Mouse (Mus musculus) yolk sac, embryonic 10.5 days (tissue): Measurements from ENCODE around the gene Scn10a.

ENCODE experiments used
- DNase-seq: peaks from one replicate; pipeline ENCODE4 v3.0.0-alpha.2; 2017; ENCODE audit warnings: low spot score

Scn10a gene

DNA sequence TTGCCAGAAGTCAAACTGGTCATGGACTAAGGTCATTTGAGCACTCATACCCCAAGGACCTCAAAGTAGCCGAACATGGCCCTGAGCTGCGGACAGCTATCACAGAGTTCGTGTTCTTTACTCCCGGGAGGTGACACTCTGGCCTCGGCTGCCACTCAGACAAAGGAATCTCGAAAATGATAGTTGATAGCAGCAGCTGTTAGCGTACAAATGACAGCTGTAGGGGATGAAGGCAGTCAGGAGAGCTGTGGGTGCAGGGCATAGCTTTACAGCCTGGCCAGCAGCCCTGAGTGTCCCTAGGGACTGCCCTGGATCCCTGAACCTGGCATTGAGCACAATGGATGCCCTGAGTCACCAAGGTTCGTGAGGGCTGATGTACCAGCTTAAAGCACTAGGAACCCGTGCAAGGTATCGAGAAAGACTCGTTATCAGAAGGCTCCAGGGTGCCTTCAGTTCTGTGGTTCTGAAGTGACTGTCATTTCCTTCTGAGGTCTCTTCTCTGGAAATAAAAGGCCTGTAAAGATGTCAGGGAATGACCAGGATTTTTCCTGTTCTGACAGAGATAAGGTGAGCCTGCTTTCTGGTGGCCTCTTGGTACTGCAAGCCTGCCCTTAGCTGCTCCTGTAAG lies 84.8 kb downstream of the Scn10a start:
- no peak for DNase-seq

- DNase-seq: no peak
Measured at GRCm38 (mm10) chr9:119633475-119633874, 85.6 kb downstream of the Scn10a start.

DNA sequence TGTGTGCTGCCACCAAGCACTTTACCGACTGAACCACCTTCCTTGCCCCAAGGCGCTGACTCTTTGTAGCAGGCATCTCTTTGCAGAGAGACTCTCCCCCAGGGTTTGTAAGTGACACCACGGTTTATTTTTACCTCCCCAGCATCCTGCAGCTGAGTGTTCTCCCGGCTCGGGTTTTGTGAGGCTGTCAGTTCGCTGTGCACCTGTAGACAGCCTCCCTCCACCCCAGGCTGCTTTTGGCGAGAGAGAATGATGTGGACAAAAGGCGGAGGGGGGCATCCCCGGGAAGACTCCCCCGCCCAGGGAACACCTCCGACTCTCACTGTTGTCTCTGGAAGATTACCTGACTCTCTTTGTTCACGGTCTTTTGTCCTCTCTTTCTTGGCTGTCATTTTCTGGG lies 86.3 kb downstream of the Scn10a start:
- DNase-seq: no peak

GRCm38 (mm10) chr9:119631899-119632533 lies 87.1 kb downstream of the Scn10a start:
- no peak for DNase-seq

DNA sequence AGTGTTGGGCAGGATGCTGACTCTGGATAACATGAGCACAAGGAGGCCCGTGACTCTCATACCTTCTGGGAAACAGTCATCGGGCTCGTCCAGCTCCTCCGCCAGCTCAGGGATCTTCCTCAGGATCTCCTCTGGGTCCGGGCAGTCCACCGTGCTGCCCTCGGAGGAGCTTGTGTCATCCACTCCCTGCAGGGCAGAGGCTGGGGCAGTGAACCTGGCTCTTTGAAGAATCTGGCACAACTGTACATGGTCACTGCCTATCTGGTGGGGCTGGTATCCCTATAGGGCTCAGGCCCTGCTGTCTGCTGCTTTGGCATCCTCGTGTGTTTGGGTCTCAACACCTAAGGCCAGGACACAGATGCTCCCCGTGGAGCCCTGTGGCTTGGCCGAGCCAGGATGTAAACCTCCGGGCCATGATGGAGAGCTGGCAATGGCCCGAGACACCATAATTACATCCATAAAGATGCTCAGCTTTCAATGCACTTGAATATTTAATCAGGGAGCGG lies 87.7 kb downstream of the Scn10a start:
- no peak for DNase-seq

DNA sequence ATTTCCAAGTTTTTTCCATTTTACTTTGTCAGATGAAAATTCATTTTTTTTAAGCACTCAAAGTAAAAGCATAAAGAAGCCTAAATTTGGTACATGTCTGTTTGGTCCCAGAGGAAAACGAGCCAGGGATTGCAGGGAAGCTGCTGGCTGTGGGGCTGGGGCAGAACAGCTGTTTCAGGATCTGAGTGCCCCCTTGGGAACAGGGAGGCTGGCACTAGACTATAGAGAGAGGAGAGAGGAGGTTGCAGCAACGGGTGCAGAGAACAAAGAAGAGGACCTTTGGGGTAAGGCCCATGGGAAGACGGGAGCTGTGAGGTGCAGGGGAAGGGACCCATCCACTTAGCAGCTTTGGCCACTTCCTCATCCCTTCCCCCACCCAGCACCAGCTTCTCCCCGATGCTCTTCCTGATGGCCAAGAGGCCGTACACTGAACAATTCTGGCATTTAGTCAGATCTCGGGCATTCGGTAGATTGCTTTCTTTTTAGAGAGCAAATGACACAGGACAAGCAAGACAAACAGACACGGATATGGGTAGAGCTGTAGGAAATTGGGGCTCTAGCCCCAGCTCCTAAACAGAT lies 90.3 kb downstream of the Scn10a start:
- no peak for DNase-seq

- DNase-seq: no peak
Measured at GRCm38 (mm10) chr9:119627227-119627626, 91.9 kb downstream of the Scn10a start.

DNA sequence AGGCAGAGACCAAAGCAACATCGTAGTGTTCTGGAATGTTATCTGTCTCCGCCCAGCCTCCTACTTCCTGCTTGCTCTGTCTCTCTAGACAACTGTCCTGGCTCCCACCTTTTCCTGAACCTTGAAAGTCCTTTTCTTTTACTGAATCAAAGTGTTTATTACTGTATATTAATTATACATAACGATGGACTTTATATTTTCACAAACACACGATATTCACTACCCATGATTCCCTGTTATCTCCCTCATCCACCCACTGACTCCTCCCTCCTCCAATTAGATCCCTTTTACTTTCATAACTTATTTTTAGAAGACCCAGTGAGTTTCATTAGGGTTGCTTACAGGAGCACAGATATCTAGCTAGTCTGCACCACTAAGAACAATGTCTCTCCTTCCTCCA lies 95.0 kb downstream of the Scn10a start:
- no peak for DNase-seq

GRCm38 (mm10) chr9:119614798-119615197 lies 104.3 kb downstream of the Scn10a start:
- DNase-seq: no peak

- DNase-seq: no peak
Measured at GRCm38 (mm10) chr9:119610563-119611166, 108.5 kb downstream of the Scn10a start.

- no peak for DNase-seq
Measured at GRCm38 (mm10) chr9:119606906-119607305, 112.2 kb downstream of the Scn10a start.

GRCm38 (mm10) chr9:119604607-119605006 lies 114.5 kb downstream of the Scn10a start:
- no peak for DNase-seq

GRCm38 (mm10) chr9:119598501-119598900 lies 120.6 kb downstream of the Scn10a start:
- DNase-seq: no peak

DNA sequence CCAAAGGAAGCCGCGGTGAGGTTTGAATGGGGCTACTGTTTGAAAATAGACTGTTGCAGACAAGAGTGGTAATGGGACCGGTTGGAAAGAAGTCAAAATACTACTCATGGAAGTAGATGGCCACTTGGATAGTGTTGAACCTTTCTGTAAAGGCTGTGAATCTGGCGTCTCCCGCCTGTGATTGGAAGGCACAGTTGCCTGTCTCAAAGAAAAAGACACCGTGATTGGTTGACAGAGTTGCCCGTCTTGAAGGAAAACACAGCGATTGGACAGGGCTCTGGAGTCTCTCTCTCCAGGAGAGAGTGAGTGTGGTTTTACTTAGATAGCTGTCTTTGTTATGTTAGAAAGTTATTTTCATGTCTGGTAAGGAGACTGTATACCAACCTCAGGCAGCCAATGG lies 121.8 kb downstream of the Scn10a start:
- DNase-seq: no peak

DNA sequence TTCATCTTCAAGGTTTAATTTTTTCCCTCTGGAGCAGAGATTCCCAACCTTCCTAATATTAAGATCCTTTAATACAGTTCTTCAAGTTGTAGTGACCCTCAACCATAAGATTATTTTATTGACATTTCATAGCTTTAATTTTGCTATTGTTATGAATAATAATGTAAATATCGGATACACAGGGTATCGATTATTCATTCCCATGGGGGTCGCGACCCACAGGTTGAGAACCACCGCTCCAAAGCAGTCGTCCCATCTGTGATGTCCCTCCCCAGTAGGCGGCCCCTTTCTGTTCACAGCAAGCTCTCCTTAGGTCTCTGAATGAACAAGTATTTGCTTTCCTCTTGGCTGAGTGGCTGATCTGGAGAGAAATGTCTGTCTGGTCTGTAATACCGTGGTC lies 129.5 kb downstream of the Scn10a start:
- no peak for DNase-seq

DNA sequence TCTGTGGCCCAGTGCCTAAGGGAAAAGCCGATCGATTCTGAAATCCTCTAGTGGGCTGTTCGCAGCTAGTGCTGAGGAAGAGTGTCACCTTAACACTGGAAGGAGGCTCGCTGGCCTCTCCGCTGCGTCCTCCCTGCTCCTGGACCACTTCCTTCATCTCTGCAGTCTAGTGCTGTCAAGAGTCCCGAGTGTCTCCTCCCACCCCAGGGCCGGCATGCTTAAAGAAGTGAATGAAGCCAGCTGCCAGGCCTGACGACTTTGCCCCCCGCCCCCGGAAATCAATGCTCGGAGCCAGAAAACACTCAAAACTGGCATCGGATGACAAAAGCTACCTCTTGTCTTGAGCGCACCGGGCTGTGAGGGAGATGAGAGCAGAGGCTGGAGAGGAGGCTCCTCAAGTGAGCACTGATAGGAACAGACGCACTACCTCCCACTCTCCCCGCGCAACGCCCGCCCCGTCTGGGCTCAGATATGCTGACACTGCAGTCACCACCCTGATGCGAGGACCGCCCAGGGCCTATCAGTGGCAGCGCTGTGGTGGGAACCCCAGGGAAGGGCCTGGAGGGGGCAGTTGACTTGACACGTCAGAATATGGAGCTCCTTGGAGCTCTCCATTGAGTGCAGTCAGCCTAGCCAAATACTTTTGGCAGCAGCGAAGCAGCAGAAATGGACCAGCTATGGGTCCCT lies 130.2 kb downstream of the Scn10a start:
- no peak for DNase-seq

GRCm38 (mm10) chr9:119580668-119581067 lies 138.5 kb downstream of the Scn10a start:
- DNase-seq: peak; percentile 43

DNA sequence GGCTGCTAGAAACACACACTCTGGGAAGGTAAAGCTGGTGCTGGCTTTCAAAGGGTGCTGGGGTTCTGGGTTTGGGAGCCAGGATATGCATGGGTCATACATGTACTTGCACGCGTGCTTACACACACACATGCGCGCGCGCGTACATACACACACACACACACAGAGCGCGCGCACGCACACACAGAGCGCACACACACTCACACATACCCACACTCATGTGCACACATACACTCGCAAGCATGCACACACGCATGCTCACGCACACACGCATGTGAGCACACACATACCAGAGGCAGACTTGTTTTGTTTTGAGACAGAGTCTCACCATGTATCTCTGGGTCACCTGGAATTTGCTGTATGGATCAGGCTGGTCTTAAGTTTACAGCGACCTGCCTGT lies 138.9 kb downstream of the Scn10a start:
- DNase-seq: no peak

- peak; percentile 20 for DNase-seq
Measured at GRCm38 (mm10) chr9:119578636-119579438, 140.3 kb downstream of the Scn10a start, which contains the start of gene Scn5a. Gene Scn5a, minus strand, starts transcription at chr9:119579016.

- no peak for DNase-seq
Measured at GRCm38 (mm10) chr9:119578311-119578635, 140.8 kb downstream of the Scn10a start.

GRCm38 (mm10) chr9:119576977-119577376 lies 142.1 kb downstream of the Scn10a start:
- DNase-seq: no peak

DNA sequence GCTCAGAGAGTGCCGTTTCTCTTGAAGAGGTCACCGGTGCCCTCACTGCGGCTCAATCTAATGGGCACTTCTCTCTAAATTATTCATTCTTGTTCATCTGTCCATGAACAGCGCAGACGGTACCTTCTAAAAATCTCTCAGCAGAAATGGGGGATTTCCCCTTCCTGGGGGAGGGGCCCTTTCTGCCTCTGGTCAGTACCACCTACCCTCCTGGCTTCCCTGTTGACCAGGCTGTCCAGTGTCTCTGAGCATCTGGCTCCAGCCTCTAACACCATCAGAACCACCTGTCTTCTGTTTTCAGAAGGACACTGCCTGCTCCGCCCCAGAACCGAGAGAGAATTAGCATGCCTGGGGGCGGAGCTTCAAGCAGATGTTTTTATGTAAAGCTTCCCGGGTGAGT lies 143.4 kb downstream of the Scn10a start:
- DNase-seq: no peak
